Mouse (Mus musculus) megakaryocyte, embryonic 14.5 days (primary cell): ENCODE measurements around the gene Pigyl. TPM values are rescaled to one million over a fixed set of nuclear protein-coding genes. Genes with fewer than 3 reads are reported as not detected.
A peak's percentile ranks its signal among the peaks of the same experiment; 100 is the strongest.

ENCODE experiments used
- H3K27me3 ChIP-seq: replicated peaks from 2 replicates; pipeline ENCODE3; 2012; ENCODE audit warnings: inconsistent platforms
- H3K36me3 ChIP-seq: replicated peaks from 2 replicates; pipeline ENCODE3; 2012; ENCODE audit warnings: low read length, inconsistent platforms, mixed read lengths
- H3K4me1 ChIP-seq: 2 replicates; pipeline ENCODE4 v1.6.1; 2012; ENCODE audit warnings: inconsistent platforms
- H3K4me3 ChIP-seq: replicated peaks from 2 replicates; pipeline ENCODE3; 2012; ENCODE audit warnings: moderate library complexity, mild to moderate bottlenecking, inconsistent platforms
- H3K9me3 ChIP-seq: 2 replicates; pipeline ENCODE4 v1.6.1; 2012; ENCODE audit warnings: inconsistent platforms
- FLI1 ChIP-seq: IDR thresholded peaks from 2 replicates; pipeline ENCODE4 v1.6.1; 2012; ENCODE audit warnings: low read length, inconsistent platforms, mixed read lengths
- GATA1 ChIP-seq: IDR thresholded peaks from 3 replicates; pipeline ENCODE4 v1.6.1; 2012; ENCODE audit warnings: mixed read lengths, low read length, inconsistent platforms, borderline replicate concordance
- polyA plus RNA-seq: library from polyadenylated mRNA; stranded (reverse); fragments of >175 nt; gene quantifications from 2 replicates; pipeline ENCODE4 v1.2.3, GENCODE M21; 2012; ENCODE audit warnings: low replicate concordance; ENCODE audit not compliant: insufficient read depth

The Pigyl gene
- 28.4 TPM in 1 of 2 replicates, not detected in the other for polyA plus RNA-seq

DNA sequence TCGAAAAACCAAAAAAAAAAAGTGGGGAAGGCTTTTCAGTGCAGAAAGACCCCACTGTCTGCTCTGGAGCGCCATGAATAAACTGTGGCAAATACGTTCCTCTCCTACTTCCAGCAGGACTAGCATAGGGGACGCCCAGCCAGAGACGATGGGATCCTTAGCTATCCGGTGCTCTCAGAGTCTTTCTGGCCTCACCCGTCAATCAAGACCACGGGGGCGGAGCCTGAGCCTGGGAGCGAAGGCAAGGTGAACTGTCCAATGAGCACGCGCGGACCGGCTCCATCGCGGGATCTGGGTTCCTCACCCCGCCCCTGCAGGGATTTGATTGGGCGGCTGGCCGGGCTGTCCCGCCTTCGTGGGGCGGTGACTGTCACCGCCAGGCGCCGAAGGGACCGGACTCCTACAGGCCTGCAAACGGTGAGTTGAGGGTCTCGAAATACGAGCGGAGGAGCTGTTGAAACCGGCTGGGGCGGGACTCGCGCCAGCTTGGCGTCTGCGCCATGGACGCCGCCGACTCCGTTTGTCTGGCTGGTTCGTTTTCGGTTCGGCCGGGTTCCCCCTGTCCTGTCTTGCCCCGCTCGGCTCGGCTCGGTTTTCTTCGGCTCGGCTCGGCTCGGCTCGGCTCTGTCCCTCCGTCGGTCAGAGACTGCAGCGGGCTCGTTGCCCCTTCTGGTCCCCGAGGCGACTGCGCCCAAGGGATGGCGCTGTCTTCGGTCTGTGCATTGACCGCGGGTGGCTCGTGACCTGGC is at the start of gene Pigyl:
Gene Pigyl (plus strand): TSS at position 350 of the 749 bp plus-strand sequence.
- TF ChIP-seq GATA1 (no peak), FLI1 (no peak)
- peaks cover 9% of the 10 kb centered on the region for H3K27me3 ChIP-seq

DNA sequence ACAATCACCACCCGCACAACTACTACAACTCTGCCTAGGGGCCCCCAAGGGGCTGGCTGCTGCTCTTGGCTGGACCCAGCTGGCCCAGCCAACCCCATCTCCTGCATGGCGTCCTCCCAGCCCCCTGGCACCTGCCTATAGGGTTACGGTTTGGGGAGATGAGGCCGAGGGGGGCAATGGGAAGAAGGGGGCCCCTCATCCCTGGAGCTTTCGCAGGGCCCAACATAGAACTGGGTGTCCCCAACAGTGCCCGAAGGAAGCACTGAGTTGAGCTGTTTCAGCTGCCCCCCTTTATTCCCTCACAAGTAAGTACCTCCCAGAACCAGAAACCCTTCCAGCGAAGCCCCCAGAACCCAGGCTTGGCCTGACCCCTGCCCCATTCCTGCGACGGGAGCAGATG is 48.5 kb upstream of the Pigyl start:
- Histone ChIP-seq H3K4me1 (no peaks in the 10 kb centered on the region), H3K9me3 (no peaks in the 10 kb centered on the region), H3K27me3 (peaks cover 14% of the 10 kb centered on the region), H3K36me3 (peaks cover 38% of the 10 kb centered on the region), H3K4me3 (no peak overlapping the region)
- TF ChIP-seq GATA1 = no peak
- TF ChIP-seq FLI1 = no peak

More for the DNA sequence above, at the start of gene Pigyl:
- Histone ChIP-seq H3K9me3 (peaks cover 4% of the 10 kb centered on the region; the same call in 1 of the 2 replicates), H3K4me3 (peak within 1 kb of the TSS; percentile 95), H3K36me3 (peaks cover 10% of the 10 kb centered on the region), H3K4me1 (peaks cover 25% of the 10 kb centered on the region)

DNA sequence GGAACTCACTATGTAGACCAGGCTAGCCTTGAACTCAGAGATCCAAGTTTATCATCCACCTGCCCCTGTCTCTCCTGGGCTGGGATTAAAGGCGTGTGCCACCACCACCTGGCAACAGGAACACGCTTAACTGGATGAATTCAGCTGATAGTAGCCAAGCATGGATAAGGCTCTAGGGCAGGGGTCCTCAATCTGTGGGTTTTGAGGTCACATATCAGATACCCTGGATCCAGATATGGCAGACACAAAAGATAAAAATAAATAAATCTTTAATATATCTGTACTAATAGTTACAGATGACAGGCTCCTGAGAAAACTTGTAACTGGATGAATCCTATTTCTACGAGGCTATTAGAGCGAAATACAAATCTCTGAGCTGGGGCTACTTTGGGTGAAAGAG is 41.0 kb upstream of the Pigyl start:
- peaks cover 4% of the 10 kb centered on the region for H3K27me3 ChIP-seq
- no peak overlapping the region for H3K4me3 ChIP-seq
- TF ChIP-seq GATA1 (no peak), FLI1 (no peak)
- peaks cover 42% of the 10 kb centered on the region for H3K36me3 ChIP-seq
- 0 out of 2 replicates have a peak, but pooled peaks cover 3% of the 10 kb centered on the region for H3K9me3 ChIP-seq
- H3K4me1 ChIP-seq = peaks cover 24% of the 10 kb centered on the region

DNA sequence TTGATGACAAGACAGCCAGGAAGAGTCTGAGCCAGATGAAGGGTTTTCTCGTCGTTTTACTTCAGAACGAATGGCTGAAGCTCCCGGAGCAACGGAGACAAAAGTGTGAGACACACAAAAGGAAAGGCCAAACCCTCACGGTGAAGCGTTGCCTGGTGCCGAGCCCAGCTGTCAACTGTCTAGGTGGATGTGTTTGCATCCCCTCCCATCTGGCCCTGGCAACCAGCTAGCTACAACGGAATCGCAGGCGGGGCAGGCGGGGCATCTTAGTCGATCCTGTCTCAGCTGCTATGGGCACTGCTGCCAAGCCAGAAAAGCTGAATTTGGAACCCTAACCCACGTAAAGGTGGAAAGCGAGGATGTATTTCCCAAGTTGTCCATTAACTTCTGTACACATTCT is 40.6 kb upstream of the Pigyl start:
- Histone ChIP-seq H3K36me3 (peaks cover 38% of the 10 kb centered on the region), H3K4me1 (peaks cover 26% of the 10 kb centered on the region), H3K9me3 (peaks cover 3% of the 10 kb centered on the region; the same call in 1 of the 2 replicates), H3K27me3 (peaks cover 4% of the 10 kb centered on the region), H3K4me3 (peak overlapping the region; percentile 95)
- TF ChIP-seq FLI1 (no peak), GATA1 (no peak)

DNA sequence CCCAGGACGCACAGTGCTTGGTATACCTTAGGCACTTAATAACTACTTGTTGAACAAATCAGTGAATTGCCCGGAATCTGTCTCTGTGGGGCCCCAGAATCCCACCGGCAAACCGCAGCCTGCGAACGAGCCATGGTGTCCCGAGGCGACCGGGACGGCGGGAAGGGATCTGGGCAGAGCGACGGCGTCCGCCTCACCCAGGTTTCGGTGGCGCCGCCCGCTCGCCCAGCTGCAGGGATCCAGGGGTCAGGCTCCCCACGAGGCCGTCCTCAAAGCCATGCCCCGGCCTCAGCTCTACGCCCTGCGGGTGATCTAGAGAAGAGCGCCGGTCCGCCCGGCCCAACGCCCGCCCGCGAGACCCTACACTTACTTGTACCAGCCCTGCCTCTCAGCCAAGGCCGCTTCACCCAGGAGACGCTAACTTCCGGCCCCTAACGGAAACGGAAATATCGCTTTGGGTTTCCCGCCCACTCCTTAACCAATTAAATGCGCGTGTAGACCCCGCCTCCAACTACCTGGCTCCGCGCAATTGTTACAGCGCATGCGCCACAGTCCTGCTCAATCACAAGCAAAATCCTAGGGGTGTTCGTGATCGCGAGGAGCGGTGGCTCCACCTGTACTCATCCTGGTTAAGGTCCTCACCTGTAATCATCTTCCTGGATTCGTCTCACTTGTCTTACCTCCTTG is 39.8 kb upstream of the Pigyl start, which contains the start of gene Elof1:
Gene Elof1 (minus strand): TSS at position 433 of the 687 bp plus-strand sequence.
- Histone ChIP-seq H3K36me3 (peaks cover 30% of the 10 kb centered on the region), H3K27me3 (peaks cover 4% of the 10 kb centered on the region), H3K4me3 (peak within 1 kb of the TSS; percentile 95), H3K9me3 (peaks cover 3% of the 10 kb centered on the region; the same call in 1 of the 2 replicates), H3K4me1 (peaks cover 32% of the 10 kb centered on the region)
- TF ChIP-seq FLI1 (peak; percentile 99; the same call in 1 of the 2 replicates), GATA1 (no peak)

DNA sequence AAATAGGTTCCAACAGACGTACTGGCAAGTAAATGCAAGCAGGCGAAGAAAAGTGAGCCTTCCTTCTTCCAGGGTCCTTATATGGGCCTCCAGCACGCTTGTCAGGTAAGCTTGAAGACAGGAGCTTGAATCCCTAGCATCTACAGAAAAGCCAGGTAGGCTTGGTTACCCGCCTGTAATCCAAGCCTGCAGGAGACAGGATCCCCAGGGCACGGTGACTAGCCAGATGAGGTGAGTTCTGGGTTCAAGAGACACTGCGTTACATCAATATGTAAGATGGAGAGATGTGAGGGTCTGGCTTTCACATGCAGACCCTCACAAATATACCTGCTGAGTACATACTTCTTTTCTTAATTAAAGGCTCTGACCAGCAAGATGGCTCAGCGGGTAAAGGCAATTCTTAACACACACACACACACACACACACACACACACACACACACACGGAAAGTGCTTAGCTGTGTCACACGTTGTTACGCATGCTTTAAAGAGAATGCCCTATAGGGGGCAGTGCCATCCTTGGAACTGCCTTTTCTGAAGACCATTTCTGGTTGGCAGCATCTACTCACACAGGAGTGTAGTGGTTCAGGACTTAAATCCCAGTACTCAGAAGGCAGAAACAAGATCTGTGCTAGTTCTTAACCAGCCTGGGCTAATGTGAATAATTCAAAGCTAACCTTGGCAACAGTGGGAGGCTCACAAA is 38.7 kb upstream of the Pigyl start:
- peaks cover 4% of the 10 kb centered on the region for H3K27me3 ChIP-seq
- TF ChIP-seq FLI1 (no peak), GATA1 (no peak)
- H3K4me1 ChIP-seq = peaks cover 41% of the 10 kb centered on the region
- H3K36me3 ChIP-seq = peaks cover 20% of the 10 kb centered on the region
- peak overlapping the region; percentile 95 for H3K4me3 ChIP-seq
- peaks cover 3% of the 10 kb centered on the region; the same call in 1 of the 2 replicates for H3K9me3 ChIP-seq

DNA sequence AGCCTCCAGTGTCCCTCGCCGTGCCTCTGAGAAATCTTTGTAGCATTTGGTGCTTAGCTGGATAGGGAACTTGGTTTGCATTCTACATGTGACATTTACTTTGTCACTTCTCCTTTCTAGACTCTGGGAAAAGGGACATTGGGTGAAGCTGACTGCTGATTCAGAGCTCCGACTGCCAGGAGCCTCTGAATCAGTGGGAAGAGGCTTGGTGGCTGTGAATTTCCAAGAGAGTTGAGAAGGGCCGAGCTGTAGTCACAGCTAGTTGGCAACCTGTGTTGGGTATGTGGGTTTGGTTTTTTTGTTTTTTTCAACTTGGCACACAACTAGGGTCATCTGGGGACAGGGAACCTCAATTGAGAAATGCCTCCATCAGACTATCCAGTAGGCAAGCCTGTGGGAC is 37.1 kb upstream of the Pigyl start:
- Histone ChIP-seq H3K36me3 (peaks cover 3% of the 10 kb centered on the region), H3K27me3 (peaks cover 4% of the 10 kb centered on the region), H3K4me1 (peaks cover 47% of the 10 kb centered on the region), H3K9me3 (peaks cover 3% of the 10 kb centered on the region; the same call in 1 of the 2 replicates), H3K4me3 (no peak overlapping the region)
- TF ChIP-seq FLI1 = no peak
- TF ChIP-seq GATA1 = no peak

DNA sequence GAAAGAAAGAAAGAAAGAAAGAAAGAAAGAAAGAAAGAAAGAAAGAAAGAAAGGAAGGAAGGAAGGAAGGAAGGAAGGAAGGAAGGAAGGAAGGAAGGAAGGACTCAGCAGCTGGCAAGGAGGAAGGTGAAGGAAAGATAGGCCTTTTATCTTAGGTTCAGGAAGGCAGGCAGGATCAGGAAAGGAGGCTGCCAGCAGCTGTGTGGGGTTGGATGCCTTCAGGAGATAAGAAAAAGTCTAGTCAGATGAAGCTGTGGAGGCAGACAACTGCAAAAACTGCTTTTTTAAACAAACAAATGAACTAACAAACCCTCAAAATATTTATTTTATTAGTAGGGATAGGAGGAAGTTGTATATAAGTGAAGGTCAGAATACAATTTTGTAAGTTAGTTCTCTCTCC is 35.1 kb upstream of the Pigyl start:
- Histone ChIP-seq H3K4me1 (peaks cover 37% of the 10 kb centered on the region), H3K4me3 (no peak overlapping the region), H3K27me3 (peaks cover 8% of the 10 kb centered on the region), H3K36me3 (no peaks in the 10 kb centered on the region), H3K9me3 (peaks cover 3% of the 10 kb centered on the region; the same call in 1 of the 2 replicates)
- no peak for TF ChIP-seq FLI1
- TF ChIP-seq GATA1 = no peak

DNA sequence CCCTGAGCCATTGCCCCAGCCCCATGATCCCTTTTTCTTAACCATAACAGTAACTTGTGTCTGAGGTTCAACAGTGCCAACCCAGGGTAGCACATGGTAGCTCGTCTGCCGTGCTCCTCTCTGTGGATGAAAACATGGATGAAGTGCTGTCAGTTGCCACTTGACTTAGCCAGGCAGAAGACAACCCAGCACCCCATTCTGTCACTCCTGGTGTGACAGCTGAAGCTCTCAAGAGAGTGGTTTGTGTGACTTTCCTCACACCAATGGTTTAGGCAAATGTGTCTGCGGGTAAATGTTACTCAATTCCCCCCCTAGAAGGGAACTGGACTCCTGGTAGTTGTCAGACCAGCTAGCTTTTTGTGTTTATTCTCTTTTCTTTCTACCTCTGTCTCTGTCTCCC is 34.6 kb upstream of the Pigyl start:
- Histone ChIP-seq H3K9me3 (peaks cover 3% of the 10 kb centered on the region; the same call in 1 of the 2 replicates), H3K36me3 (no peaks in the 10 kb centered on the region), H3K4me1 (peaks cover 37% of the 10 kb centered on the region), H3K4me3 (no peak overlapping the region), H3K27me3 (peaks cover 12% of the 10 kb centered on the region)
- TF ChIP-seq GATA1 (no peak), FLI1 (no peak)
